Mouse (Mus musculus) stomach, embryonic 15.5 days (tissue): ENCODE results near the gene Bbs9. TPM values are rescaled to one million over a fixed set of nuclear protein-coding genes. Genes with fewer than 3 reads are reported as not detected.
"Not testable (repeated sequence)": the region's sequence is repeated elsewhere in the genome, so short reads cannot be mapped to it uniquely, and the experiment has no call there.

Source experiments
- ATAC-seq: fragments of 200-750 bp; cut with Nextera tagmentation; 2 replicates; pipeline ENCODE4 v1.8.0; 2017; ENCODE audit warnings: low read depth, moderate number of reproducible peaks, moderate TSS enrichment; ENCODE audit not compliant: insufficient read depth, low FRiP score
- H3K27ac ChIP-seq: fragments of 300-500 bp; sonication (generic); 2 replicates; pipeline ENCODE4 v1.5.1; 2015; ENCODE audit warnings: mild to moderate bottlenecking, inconsistent platforms
- H3K27me3 ChIP-seq: fragments of 300-500 bp; sonication (generic); replicated peaks from 2 replicates; pipeline ENCODE4 v1.6.1; 2015; ENCODE audit warnings: inconsistent platforms
- H3K36me3 ChIP-seq: fragments of 300-500 bp; sonication (generic); 2 replicates; pipeline ENCODE4 v1.6.1; 2015; ENCODE audit warnings: inconsistent platforms
- H3K4me1 ChIP-seq: fragments of 300-500 bp; sonication (generic); 2 replicates; pipeline ENCODE4 v1.6.1; 2015; ENCODE audit warnings: inconsistent platforms
- H3K4me2 ChIP-seq: fragments of 300-500 bp; sonication (generic); 2 replicates; pipeline ENCODE4 v1.6.1; 2015; ENCODE audit warnings: mild to moderate bottlenecking, inconsistent platforms
- H3K4me3 ChIP-seq: fragments of 300-500 bp; sonication (generic); replicated peaks from 2 replicates; pipeline ENCODE4 v1.5.1; 2015; ENCODE audit warnings: inconsistent platforms
- H3K9ac ChIP-seq: fragments of 300-500 bp; sonication (generic); 2 replicates; pipeline ENCODE4 v1.6.1; 2015; ENCODE audit warnings: inconsistent platforms
- H3K9me3 ChIP-seq: fragments of 300-500 bp; sonication (generic); 2 replicates; pipeline ENCODE4 v1.6.1; 2016; ENCODE audit warnings: inconsistent platforms
- WGBS: fragments of 180-500 bp; shearing (Covaris S2); methylation state at CpG from one replicate; pipeline ENCODE4 v1.1.7; 2015; 5-methylcytosine and 5-hydroxymethylcytosine counted together
- polyA plus RNA-seq: library from polyadenylated mRNA; unstranded; fragments of >200 nt; fragmentation: Nextera tagmentation; extraction: Ambion mirVana; gene quantifications from 2 replicates; pipeline ENCODE4 v1.2.1, GENCODE M21; 2015

The Bbs9 gene
- polyA plus RNA-seq, 1 experiment from 2014 or later, result 9.9 TPM

DNA sequence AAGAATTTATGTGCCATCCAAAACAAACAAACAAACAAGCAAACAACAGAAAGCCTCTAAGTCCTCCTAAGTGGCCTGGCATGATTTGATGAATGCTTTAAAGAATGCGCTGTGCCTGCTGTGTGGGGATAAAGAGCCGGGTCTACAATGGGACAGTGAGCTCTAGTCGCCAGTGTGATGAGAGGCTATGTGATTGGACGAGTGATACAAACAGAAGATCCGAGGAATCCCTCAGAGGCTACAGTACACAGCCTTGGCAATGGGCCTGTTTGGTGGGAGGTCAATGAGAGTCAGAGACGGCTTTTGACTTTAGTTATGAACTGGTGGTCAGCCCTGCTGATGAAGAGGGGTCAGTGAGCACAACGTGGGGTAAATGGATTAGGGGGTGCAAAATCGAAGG is 349.4 kb downstream of the Bbs9 start:
- Histone ChIP-seq H3K27me3 (no peaks in the 10 kb centered on the region), H3K36me3 (no peaks in the 10 kb centered on the region), H3K27ac (no peak overlapping the region), H3K4me3 (no peak overlapping the region), H3K4me2 (no peak overlapping the region), H3K4me1 (peaks cover 5% of the 10 kb centered on the region; the same call in 1 of the 2 replicates), H3K9ac (no peak overlapping the region), H3K9me3 (no peaks in the 10 kb centered on the region)
- 65% methylated on average over 8 of the region's 8 CpGs for WGBS
- no peak for ATAC-seq

DNA sequence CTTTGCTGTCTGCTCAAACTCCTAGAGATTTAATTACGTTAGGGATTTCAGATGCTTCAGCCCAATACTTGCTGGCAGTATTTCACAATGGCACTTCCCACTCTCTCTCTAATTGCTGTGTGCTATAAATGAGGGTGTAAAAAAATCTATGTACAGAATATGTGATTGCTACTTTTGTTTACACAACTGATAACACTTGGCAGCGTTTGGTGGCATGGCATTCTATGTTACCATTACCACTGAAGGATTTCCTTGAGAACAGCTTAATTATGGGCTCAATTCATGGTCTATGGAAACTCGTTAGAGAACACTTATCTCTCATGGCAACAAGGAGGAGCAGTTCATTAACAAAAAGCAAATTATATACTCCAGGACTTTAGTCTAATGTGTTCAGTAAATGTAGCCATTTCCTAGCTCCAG is 351.1 kb downstream of the Bbs9 start:
- no peak for ATAC-seq
- Histone ChIP-seq H3K9ac (no peak overlapping the region), H3K4me2 (no peak overlapping the region), H3K27ac (no peak overlapping the region), H3K4me3 (no peak overlapping the region), H3K4me1 (no peaks in the 10 kb centered on the region), H3K36me3 (no peaks in the 10 kb centered on the region), H3K9me3 (no peaks in the 10 kb centered on the region), H3K27me3 (no peaks in the 10 kb centered on the region)
- 51% methylated on average over 3 of the region's 3 CpGs for WGBS

DNA sequence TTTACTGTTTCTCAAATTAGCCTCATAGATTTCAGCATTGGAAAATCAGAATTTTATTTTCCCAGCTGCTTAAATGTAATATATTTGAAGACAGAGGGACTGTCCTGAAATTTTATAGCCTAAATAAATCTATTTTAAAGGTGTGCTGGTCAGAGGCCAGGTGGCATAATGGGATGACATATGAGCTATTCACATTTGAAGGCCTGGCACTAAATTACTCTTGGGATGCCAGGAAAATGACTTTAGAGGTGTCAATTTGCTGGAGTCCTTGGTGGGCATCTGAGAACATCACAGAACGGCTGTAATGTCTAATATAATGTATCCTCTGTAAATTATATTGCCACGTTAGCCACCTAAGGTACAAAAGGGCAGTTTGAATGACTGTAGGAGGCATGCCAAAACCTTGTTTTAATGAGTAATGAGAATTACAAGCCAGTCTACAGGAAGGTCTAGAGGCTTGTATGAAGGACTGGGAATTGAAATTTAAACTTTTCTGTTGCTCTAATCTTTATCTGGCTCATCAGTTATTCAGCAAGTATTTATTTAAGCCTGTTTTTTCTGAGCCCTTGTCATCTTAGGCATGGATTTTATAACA is 351.8 kb downstream of the Bbs9 start:
- Histone ChIP-seq H3K4me3 (no peak overlapping the region), H3K36me3 (no peaks in the 10 kb centered on the region), H3K9ac (no peak overlapping the region), H3K4me1 (no peaks in the 10 kb centered on the region), H3K27me3 (no peaks in the 10 kb centered on the region), H3K27ac (no peak overlapping the region), H3K9me3 (no peaks in the 10 kb centered on the region), H3K4me2 (no peak overlapping the region)
- WGBS, result 60% methylated on average over 2 of the region's 2 CpGs
- no peak for ATAC-seq

DNA sequence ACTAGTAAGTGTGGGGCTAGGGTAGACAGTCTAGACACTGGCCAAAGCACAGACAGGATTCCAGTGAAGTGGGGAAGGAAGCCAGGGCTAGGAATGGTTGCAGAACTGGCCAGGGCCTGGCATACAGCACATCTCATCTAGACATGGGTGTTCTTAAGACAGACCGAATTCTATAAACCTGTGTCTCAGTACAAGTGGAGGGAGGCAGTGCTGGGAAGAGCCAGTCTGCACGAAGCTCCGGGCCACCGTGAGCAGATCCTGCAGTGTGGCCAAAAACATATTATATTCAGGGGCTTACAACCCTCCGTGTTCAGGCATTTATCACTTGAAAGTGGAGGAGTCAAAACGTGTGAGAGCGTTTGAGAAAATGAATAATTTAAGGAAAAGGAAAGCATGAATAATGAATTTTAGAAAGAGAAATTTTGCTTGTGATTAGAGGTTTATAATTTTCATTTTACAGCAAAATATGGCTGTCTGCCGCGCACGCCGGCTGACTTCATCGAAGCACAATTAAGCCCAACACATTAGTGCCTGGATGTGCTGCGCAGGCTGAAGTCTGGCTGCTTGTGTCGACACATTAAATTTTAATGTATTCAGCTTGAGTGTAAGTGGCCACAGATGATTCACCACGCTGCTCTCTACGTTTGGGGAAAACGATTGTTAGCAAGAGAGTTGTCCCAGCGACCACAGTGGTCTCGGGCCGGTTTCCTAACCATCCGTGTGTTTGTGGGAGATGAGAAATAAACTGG is 353.9 kb downstream of the Bbs9 start:
- WGBS, result 75% methylated on average over 21 of the region's 21 CpGs
- Histone ChIP-seq H3K4me1 (no peaks in the 10 kb centered on the region), H3K27me3 (no peaks in the 10 kb centered on the region), H3K27ac (no peak overlapping the region), H3K9ac (no peak overlapping the region), H3K4me2 (no peak overlapping the region), H3K9me3 (no peaks in the 10 kb centered on the region), H3K4me3 (no peak overlapping the region), H3K36me3 (no peaks in the 10 kb centered on the region)
- ATAC-seq, result no peak

DNA sequence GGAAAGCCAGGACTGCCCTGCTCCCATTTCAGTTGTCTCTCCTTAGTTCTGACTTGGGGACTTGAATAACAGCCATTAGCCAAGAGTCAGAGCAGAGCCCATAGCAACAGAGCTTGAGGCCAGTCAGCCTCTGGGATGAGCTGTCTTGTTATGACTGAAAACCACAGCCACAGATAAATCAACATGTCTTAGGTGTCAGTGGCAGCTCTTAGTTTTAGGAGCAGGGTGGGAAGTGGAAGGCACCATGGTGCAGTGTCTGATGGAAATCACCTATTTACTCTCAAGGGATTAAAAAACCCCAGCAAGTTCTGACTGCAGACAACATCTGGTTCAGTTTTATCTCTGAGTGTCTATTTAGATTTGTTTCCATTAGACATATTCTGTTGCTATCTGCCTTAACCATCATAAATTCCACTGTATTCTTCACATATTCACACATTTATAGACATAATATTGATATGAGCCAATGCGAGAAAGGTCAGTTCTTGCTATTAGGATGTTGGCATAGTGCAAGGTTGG is 359.5 kb downstream of the Bbs9 start:
- Histone ChIP-seq H3K36me3 (no peaks in the 10 kb centered on the region), H3K4me1 (no peaks in the 10 kb centered on the region), H3K4me3 (no peak overlapping the region), H3K9me3 (no peaks in the 10 kb centered on the region), H3K4me2 (no peak overlapping the region), H3K27ac (no peak overlapping the region), H3K9ac (no peak overlapping the region), H3K27me3 (no peaks in the 10 kb centered on the region)
- WGBS, result 93% methylated on average over 1 of the region's 1 CpGs
- no peak for ATAC-seq

DNA sequence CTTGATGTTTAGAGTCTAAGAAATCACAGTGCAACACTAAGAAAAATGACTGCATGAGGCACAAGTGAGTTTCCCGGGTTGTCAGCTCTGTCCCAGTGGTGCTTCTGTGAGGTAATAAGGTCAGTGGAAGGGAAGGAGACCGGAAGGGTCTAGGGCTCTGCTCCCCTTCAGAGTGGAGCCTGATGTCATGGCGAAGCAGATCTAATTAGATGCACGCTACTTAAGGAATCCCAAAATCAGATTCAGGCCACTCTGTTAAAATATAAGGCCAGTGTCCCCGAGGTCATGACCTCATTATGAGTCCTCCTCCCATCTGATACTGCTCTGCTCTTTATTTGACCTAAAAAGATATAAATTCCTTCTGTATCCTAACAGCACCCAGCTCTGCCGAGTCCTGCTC is 361.5 kb downstream of the Bbs9 start:
- Histone ChIP-seq H3K36me3 (no peaks in the 10 kb centered on the region), H3K4me2 (no peak overlapping the region), H3K4me1 (no peaks in the 10 kb centered on the region), H3K27me3 (no peaks in the 10 kb centered on the region), H3K27ac (no peak overlapping the region), H3K4me3 (no peak overlapping the region), H3K9me3 (no peaks in the 10 kb centered on the region), H3K9ac (no peak overlapping the region)
- ATAC-seq, result no peak
- 57% methylated on average over 6 of the region's 6 CpGs for WGBS

DNA sequence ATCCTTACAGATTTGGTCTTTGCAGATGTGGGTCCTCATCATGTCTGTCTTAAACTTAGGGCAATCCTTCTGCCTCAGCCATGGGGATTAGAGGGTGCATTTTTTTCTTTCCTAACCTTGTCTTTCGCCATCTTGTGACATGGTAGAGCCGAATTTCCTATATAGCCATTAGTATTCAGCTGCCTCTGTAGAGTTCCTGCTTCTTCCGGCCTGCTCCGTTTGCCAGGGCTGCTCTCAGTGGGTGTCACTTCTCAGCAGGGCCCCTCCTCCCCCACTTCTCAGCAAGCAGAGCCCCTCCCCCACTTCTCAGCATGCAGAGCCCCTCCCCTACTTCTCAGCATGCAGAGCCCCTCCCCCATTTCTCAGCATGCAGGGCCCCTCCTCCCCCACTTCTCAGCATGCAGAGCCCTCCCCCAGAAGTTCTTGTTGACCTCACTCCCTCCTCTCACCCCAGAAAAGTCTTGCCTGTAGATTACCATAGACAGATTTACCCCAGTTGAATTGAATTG is 362.2 kb downstream of the Bbs9 start:
- Histone ChIP-seq H3K27me3 (no peaks in the 10 kb centered on the region), H3K4me3 (no peak overlapping the region), H3K4me2 (no peak overlapping the region), H3K36me3 (no peaks in the 10 kb centered on the region), H3K27ac (no peak overlapping the region), H3K9me3 (no peaks in the 10 kb centered on the region), H3K9ac (no peak overlapping the region), H3K4me1 (no peaks in the 10 kb centered on the region)
- no peak for ATAC-seq
- WGBS, result 41% methylated on average over 4 of the region's 4 CpGs

DNA sequence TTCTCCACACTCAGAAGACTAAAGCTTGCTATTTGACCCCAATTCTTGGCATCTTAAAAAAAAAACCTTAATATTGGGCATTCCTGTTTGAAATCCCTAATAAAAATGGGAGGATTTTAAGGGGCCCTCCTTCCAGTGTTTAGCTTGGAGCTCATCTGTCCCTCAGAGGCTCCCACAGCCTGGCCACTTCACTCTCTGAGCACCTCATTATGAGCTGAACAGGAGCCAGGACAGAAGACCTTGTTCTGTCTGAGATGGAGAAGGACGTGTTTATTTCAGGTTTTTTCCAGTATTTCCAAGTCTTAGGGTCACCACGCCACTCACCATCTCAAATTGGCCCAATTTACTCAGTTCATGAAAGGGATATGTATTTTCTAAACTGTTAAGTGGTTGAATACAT is 370.5 kb downstream of the Bbs9 start:
- Histone ChIP-seq H3K27ac (no peak overlapping the region), H3K4me2 (no peak overlapping the region), H3K4me3 (no peak overlapping the region), H3K9ac (no peak overlapping the region), H3K4me1 (no peaks in the 10 kb centered on the region), H3K9me3 (no peaks in the 10 kb centered on the region), H3K27me3 (no peaks in the 10 kb centered on the region), H3K36me3 (no peaks in the 10 kb centered on the region)
- 88% methylated on average over 2 of the region's 2 CpGs for WGBS
- ATAC-seq, result no peak

DNA sequence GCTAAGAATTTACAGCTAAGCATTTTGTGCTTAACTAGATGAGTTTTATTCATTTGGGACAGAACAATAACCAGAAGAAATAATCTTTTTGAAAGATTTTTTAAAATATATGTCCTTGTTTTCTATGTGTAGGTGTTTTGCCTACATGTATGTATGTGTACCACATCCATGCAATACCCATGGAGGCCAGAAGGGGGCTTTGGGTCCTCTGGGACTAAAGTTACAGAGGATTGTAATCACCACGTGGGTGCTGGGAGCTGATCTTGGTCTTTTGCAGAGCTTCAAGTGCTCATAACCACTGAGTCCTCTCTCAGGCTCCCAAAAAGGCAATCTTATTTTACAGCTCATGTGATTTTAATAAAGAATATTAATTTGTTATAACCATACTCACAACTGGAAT is 371.3 kb downstream of the Bbs9 start:
- ATAC-seq, result no peak
- Histone ChIP-seq H3K9ac (no peak overlapping the region), H3K27me3 (no peaks in the 10 kb centered on the region), H3K4me2 (no peak overlapping the region), H3K36me3 (no peaks in the 10 kb centered on the region), H3K4me3 (no peak overlapping the region), H3K9me3 (no peaks in the 10 kb centered on the region), H3K27ac (no peak overlapping the region), H3K4me1 (no peaks in the 10 kb centered on the region)
- 84% methylated on average over 1 of the region's 1 CpGs for WGBS

DNA sequence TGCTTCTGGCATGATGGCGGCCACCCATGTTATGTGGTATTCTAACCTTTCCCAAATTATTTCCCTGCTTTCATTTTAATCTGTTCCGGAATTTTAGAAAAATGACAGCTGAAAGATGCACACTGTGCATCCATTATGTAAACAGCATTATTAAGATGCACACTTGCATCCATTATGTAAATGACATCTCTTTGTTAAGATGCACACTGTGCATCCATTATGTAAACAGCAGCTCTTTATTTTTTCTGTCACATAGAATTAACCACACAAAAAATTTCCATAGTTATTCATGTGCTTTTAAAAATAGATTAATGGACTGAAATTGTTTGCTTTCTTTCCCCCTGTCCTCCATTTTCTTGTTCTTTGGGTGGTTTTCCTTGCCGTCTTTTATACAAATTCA is 373.3 kb downstream of the Bbs9 start:
- Histone ChIP-seq H3K4me1 (no peaks in the 10 kb centered on the region), H3K27ac (no peak overlapping the region), H3K4me2 (no peak overlapping the region), H3K9ac (no peak overlapping the region), H3K27me3 (no peaks in the 10 kb centered on the region), H3K9me3 (no peaks in the 10 kb centered on the region), H3K36me3 (no peaks in the 10 kb centered on the region), H3K4me3 (no peak overlapping the region)
- ATAC-seq, result no peak
- WGBS, result 87% methylated on average over 3 of the region's 3 CpGs

DNA sequence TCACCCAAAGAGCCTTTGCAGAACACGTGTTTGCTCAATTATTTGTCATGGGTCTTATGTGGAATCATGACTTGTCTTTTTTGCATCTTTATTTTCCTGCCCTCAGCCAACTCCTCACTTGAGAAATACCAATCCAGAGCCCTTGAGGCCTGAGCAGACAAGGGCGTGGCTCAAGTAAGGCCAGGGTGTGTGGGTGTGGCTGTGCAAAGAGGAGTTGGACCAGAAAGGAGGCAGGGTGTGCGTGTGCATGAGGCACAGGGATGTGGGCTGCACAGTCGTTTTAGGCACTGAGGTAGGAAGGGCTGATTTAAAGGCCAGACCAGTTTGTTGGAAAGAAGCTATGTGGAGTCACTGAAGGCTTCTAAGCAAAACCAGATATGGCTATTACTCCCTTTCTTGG is 373.7 kb downstream of the Bbs9 start:
- Histone ChIP-seq H3K4me2 (no peak overlapping the region), H3K9me3 (no peaks in the 10 kb centered on the region), H3K9ac (no peak overlapping the region), H3K27me3 (no peaks in the 10 kb centered on the region), H3K4me3 (no peak overlapping the region), H3K4me1 (no peaks in the 10 kb centered on the region), H3K27ac (no peak overlapping the region), H3K36me3 (no peaks in the 10 kb centered on the region)
- 52% methylated on average over 4 of the region's 4 CpGs for WGBS
- no peak for ATAC-seq

DNA sequence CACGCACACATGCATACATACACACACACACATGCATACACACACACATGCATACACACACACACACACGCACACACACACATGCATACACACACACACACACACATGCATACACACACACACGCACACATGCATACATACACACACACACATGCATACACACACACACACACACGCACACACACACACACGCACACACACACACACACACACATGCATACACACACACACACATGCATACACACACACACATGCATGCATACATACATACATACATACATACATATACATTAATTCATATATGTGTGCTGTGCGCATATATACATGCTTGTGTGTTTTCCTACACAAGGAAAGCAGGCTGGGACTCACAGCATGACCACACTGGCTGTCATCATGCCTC is 393.6 kb downstream of the Bbs9 start:
- H3K36me3 ChIP-seq, H3K4me1 ChIP-seq, ATAC-seq, H3K4me2 ChIP-seq, H3K4me3 ChIP-seq, H3K9me3 ChIP-seq, H3K27me3 ChIP-seq, H3K27ac ChIP-seq, H3K9ac ChIP-seq: not testable (repeated sequence)
- 94% methylated on average over 6 of the region's 6 CpGs for WGBS
